Comparison of ENCODE assay signal across 25 mouse cellular contexts in genomic region chr11:19739527-19740151, GRCm38 (mm10).
DNase-seq lines count a peak whose midpoint lies in the region; ATAC-seq and TF ChIP-seq lines count a peak whose summit lies in the region.
"Had no signal": no experiment of that assay in that cellular context is flagged by ENCODE, and none has a peak within 500 bp of the region (broad histone marks: within the 10 kb centered on the region; RNA-seq: fewer than 3 reads in every experiment).

No protein-coding gene starts in this region.

- H3K9me3 ChIP-seq in hindbrain, embryonic 10.5 days: no peaks in the 10 kb centered on the region
- H3K9me3 ChIP-seq in hindbrain, embryonic 14.5 days (ENCODE audit: control insufficient read depth, low read length): no peaks in the 10 kb centered on the region
- no peaks in the 10 kb centered on the region for H3K9me3 ChIP-seq in lung, postnatal 0 days (ENCODE audit: low read length)
- H3K9me3 ChIP-seq in limb, embryonic 12.5 days: 0 out of 2 replicates have a peak, but pooled peaks cover 3% of the 10 kb centered on the region
- peaks cover 4% of the 10 kb centered on the region; the same call in 1 of the 2 replicates for H3K9me3 ChIP-seq in forebrain, embryonic 12.5 days
- H3K9me3 ChIP-seq: embryonic facial prominence, embryonic 15.5 days; forebrain, embryonic 15.5 days; kidney, embryonic 15.5 days; limb, embryonic 15.5 days; liver, embryonic 13.5 days; megakaryocyte, embryonic 14.5 days had no signal

- H3K36me3 ChIP-seq in hindbrain, embryonic 10.5 days: no peaks in the 10 kb centered on the region
- H3K36me3 ChIP-seq in hindbrain, embryonic 14.5 days (replicated peaks; ENCODE audit: control insufficient read depth, insufficient read depth): no peaks in the 10 kb centered on the region
- no peaks in the 10 kb centered on the region for H3K36me3 ChIP-seq in lung, postnatal 0 days (ENCODE audit: insufficient read depth, low read length)
- no peaks in the 10 kb centered on the region for H3K36me3 ChIP-seq in limb, embryonic 12.5 days
- H3K36me3 ChIP-seq in forebrain, embryonic 12.5 days (replicated peaks): no peaks in the 10 kb centered on the region
- H3K36me3 ChIP-seq: embryonic facial prominence, embryonic 15.5 days; forebrain, embryonic 15.5 days; kidney, embryonic 15.5 days; limb, embryonic 15.5 days; liver, embryonic 13.5 days had no signal

- H3K9ac ChIP-seq in hindbrain, embryonic 14.5 days: no peak overlapping the region
- H3K9ac ChIP-seq in lung, postnatal 0 days (replicated peaks; ENCODE audit: low read depth): no peak overlapping the region
- no peak overlapping the region for H3K9ac ChIP-seq in limb, embryonic 12.5 days (replicated peaks)
- no peak overlapping the region for H3K9ac ChIP-seq in forebrain, embryonic 12.5 days
- H3K9ac ChIP-seq: embryonic facial prominence, embryonic 15.5 days; forebrain, embryonic 15.5 days; kidney, embryonic 15.5 days; limb, embryonic 15.5 days; liver, embryonic 13.5 days had no signal

- H3K27ac ChIP-seq in hindbrain, embryonic 10.5 days: peak overlapping the region; percentile 29; the same call in 1 of the 2 replicates
- H3K27ac ChIP-seq in hindbrain, embryonic 14.5 days: no peak overlapping the region
- no peak overlapping the region; the same call in 1 of the 2 replicates for H3K27ac ChIP-seq in lung, postnatal 0 days (ENCODE audit: low read length)
- H3K27ac ChIP-seq in limb, embryonic 12.5 days: 0 out of 2 replicates have a peak overlapping the region, but pooled peaks have one; percentile 23
- H3K27ac ChIP-seq in forebrain, embryonic 12.5 days: no peak overlapping the region
- H3K27ac ChIP-seq: embryonic facial prominence, embryonic 15.5 days; forebrain, embryonic 15.5 days; left cerebral cortex, adult 2 months; limb, embryonic 15.5 days; liver, embryonic 13.5 days had no signal

- no peaks in the 10 kb centered on the region for H3K4me1 ChIP-seq in hindbrain, embryonic 10.5 days (replicated peaks)
- H3K4me1 ChIP-seq in hindbrain, embryonic 14.5 days (replicated peaks; ENCODE audit: control insufficient read depth, insufficient read depth, low read length): no peaks in the 10 kb centered on the region
- peaks cover 8% of the 10 kb centered on the region; the same call in 1 of the 2 replicates for H3K4me1 ChIP-seq in lung, postnatal 0 days (ENCODE audit: insufficient read depth, low read depth, low read length)
- peaks cover 49% of the 10 kb centered on the region for H3K4me1 ChIP-seq in limb, embryonic 12.5 days (replicated peaks)
- H3K4me1 ChIP-seq in forebrain, embryonic 12.5 days: no peaks in the 10 kb centered on the region
- H3K4me1 ChIP-seq: forebrain, embryonic 15.5 days; liver, embryonic 13.5 days; megakaryocyte, embryonic 14.5 days had no signal

- ATAC-seq in hindbrain, embryonic 14.5 days (ENCODE audit: low FRiP score): no peak
- ATAC-seq in lung, postnatal 0 days: peak; percentile 17; the same call in 1 of the 2 replicates
- no peak for ATAC-seq in limb, embryonic 12.5 days (ENCODE audit: insufficient number of reproducible peaks, insufficient read depth, low FRiP score, low TSS enrichment, low read depth)
- ATAC-seq in forebrain, embryonic 12.5 days (ENCODE audit: low FRiP score): no peak
- ATAC-seq: forebrain, embryonic 15.5 days; hindbrain, embryonic 16.5 days had no signal

- no peak overlapping the region for H3K4me3 ChIP-seq in hindbrain, embryonic 10.5 days
- no peak overlapping the region for H3K4me3 ChIP-seq in hindbrain, embryonic 14.5 days (replicated peaks; ENCODE audit: low read length)
- no peak overlapping the region for H3K4me3 ChIP-seq in lung, postnatal 0 days (ENCODE audit: low read depth, low read length)
- no peak overlapping the region for H3K4me3 ChIP-seq in limb, embryonic 12.5 days (replicated peaks)
- H3K4me3 ChIP-seq in forebrain, embryonic 12.5 days (replicated peaks): no peak overlapping the region
- H3K4me3 ChIP-seq: embryonic facial prominence, embryonic 15.5 days; forebrain, embryonic 15.5 days; kidney, embryonic 15.5 days; left cerebral cortex, adult 2 months; limb, embryonic 15.5 days; liver, embryonic 13.5 days; megakaryocyte, embryonic 14.5 days had no signal

- H3K27me3 ChIP-seq in hindbrain, embryonic 10.5 days (ENCODE audit: insufficient read depth, poor library complexity, severe bottlenecking): no peaks in the 10 kb centered on the region
- no peaks in the 10 kb centered on the region for H3K27me3 ChIP-seq in hindbrain, embryonic 14.5 days (ENCODE audit: control insufficient read depth, insufficient read depth, low read length)
- no peaks in the 10 kb centered on the region for H3K27me3 ChIP-seq in lung, postnatal 0 days (replicated peaks; ENCODE audit: insufficient read depth, low read length)
- H3K27me3 ChIP-seq in limb, embryonic 12.5 days: peaks cover 32% of the 10 kb centered on the region
- H3K27me3 ChIP-seq in forebrain, embryonic 12.5 days: no peaks in the 10 kb centered on the region
- H3K27me3 ChIP-seq: CH12.LX; embryonic facial prominence, embryonic 15.5 days; forebrain, embryonic 15.5 days; kidney, embryonic 15.5 days; liver, embryonic 13.5 days had no signal

- DNase-seq in embryo, embryonic 11 days: peak; percentile 34
- DNase-seq in embryo, embryonic 9.5 days (ENCODE audit: extremely low spot score): no peak
- DNase-seq in hindbrain, embryonic 10.5 days (ENCODE audit: low spot score): no peak
- no peak for DNase-seq in hindbrain, embryonic 14.5 days (ENCODE audit: low spot score)
- DNase-seq in lung, postnatal 0 days (ENCODE audit: low spot score): peak; percentile 17
- DNase-seq in lung, postnatal 25 days (ENCODE audit: low spot score): no peak
- DNase-seq: adrenal gland, adult 8-10 months; cerebellum, adult 2 months; cerebellum, postnatal 14 days; kidney, adult 18-20 months; kidney, postnatal 25 days; liver, embryonic 13.5 days; midbrain, embryonic 14.5 days; thymus, adult 2 months; thymus, postnatal 36 days had no signal

- H3K4me2 ChIP-seq in hindbrain, embryonic 14.5 days (replicated peaks): no peak overlapping the region
- H3K4me2 ChIP-seq in lung, postnatal 0 days (replicated peaks; ENCODE audit: low read depth, low read length): no peak overlapping the region
- no peak overlapping the region for H3K4me2 ChIP-seq in limb, embryonic 12.5 days
- no peak overlapping the region for H3K4me2 ChIP-seq in forebrain, embryonic 12.5 days
- H3K4me2 ChIP-seq: embryonic facial prominence, embryonic 15.5 days; forebrain, embryonic 15.5 days; kidney, embryonic 15.5 days; limb, embryonic 15.5 days; liver, embryonic 13.5 days had no signal

- TF ChIP-seq EP300 in lung, postnatal 0 days (IDR thresholded peaks at IDR 0.05): no peak

- TF ChIP-seq CTCF in lung, postnatal 0 days (IDR thresholded peaks at IDR 0.05): no peak

- WGBS in hindbrain, embryonic 10.5 days: 72% methylated on average over 9 of the region's 9 CpGs
- whole genome bisulfite sequencing in hindbrain, embryonic 14.5 days: 72% methylated on average over 9 of the region's 9 CpGs
- 22% methylated on average over 9 of the region's 9 CpGs for WGBS in lung, postnatal 0 days
- 38% methylated on average over 9 of the region's 9 CpGs for WGBS in limb, embryonic 12.5 days
- WGBS in forebrain, embryonic 12.5 days: 63% methylated on average over 9 of the region's 9 CpGs

Comparison
In these comparisons a context has a peak if more than half of its experiments do, and no peak if none do; other contexts are left out.
1. DNase-seq: peak in embryo, embryonic 11 days (single experiment) and lung, postnatal 0 days (single experiment); none in embryo, embryonic 9.5 days (single experiment), hindbrain, embryonic 10.5 days (single experiment), hindbrain, embryonic 14.5 days (single experiment) and lung, postnatal 25 days (single experiment).
2. H3K27ac ChIP-seq: peak in hindbrain, embryonic 10.5 days (single experiment) and limb, embryonic 12.5 days (single experiment); none in hindbrain, embryonic 14.5 days (single experiment), lung, postnatal 0 days (single experiment) and forebrain, embryonic 12.5 days (single experiment).